Mouse (Mus musculus) spleen, adult 2 months (tissue): ENCODE measurements at regions not wholly inside any gene's neighbourhood (a gene's known extent, or its start where the extent isn't known, plus 50 kb on each side); places are given as distances from the start of the nearest gene placed in this dataset.

ENCODE experiments used
- CTCF ChIP-seq: fragments of 200-500 bp; IDR thresholded peaks from 2 replicates; pipeline ENCODE4 v1.5.1; 2011; ENCODE audit warnings: mild to moderate bottlenecking, inconsistent platforms; ENCODE audit not compliant: insufficient read depth, insufficient read length, insufficient replicate concordance; ENCODE audit errors: extremely low read depth
- POLR2A ChIP-seq: fragments of 200-500 bp; IDR thresholded peaks from 2 replicates; pipeline ENCODE4 v1.6.1; 2011; ENCODE audit warnings: low read depth, low read length, inconsistent platforms

DNA sequence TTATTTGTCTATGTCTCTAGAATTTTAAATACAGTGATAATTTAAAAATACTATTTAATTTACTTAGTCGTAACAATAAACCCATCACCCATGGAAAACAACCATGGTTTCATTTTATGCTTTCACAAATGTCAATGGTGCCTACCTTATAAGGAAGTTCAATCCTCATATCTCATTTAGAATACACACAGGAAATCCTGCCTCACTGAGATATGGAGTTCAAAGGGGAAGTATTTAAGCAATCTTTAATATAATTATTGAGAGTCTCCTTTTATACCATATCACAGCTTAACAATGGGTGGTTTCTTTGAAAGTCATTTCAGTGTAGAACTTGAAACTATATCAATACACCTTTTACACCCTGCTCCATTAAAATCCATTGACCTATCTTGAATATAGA, 86.0 kb upstream of the Maf start:
- TF ChIP-seq POLR2A, result no peak
- no peak for TF ChIP-seq CTCF
